Mouse (Mus musculus): Measurements from ENCODE around the gene Cebpb.

DNA sequence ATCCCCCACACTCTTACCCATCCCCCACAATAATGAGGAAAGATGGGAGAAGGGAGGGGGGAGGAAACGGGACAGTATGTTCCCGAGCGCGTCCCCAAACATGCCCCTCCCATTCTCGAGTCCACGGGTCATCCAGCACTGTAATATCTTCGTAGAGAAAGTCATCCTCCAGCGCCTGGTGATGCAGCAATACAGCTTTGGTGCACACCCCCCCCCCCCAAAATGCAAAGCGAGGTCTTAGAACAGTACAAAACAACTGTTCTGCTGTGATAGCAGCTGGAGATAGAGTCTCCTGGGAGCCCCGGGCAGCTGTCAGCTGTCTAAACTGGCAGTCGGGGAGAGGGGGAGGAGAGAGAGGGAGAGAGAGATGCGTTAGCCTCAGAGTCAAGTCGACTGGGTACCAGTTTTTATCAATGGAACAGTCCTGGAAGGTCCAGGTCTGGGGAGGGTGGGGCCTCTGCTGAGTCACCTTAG lies 16.5 kb upstream of the Cebpb start:
- TF ChIP-seq CTCF (IDR thresholded peaks at IDR 0.05; ENCODE audit: extremely low read depth, insufficient read length, insufficient replicate concordance, low read depth, low read length) (no peak), POLR2A (IDR thresholded peaks at IDR 0.05; ENCODE audit: low read depth, low read length) (no peak)

Measured in small intestine, adult 2 months (tissue).